Mouse (Mus musculus) myocyte (in vitro differentiated cells): ENCODE measurements around the gene Nr2c2ap. TPM values are rescaled to one million over a fixed set of nuclear protein-coding genes. Genes with fewer than 3 reads are reported as not detected.

Experiments used
- H3K27me3 ChIP-seq: one replicate; pipeline ENCODE4 v1.6.1; 2011; ENCODE audit not compliant: control insufficient read depth, insufficient read depth, insufficient read length
- H3K36me3 ChIP-seq: one replicate; pipeline ENCODE4 v1.6.1; 2011; ENCODE audit not compliant: control insufficient read depth, insufficient read depth
- H3K4me2 ChIP-seq: one replicate; pipeline ENCODE4 v1.6.1; 2011; ENCODE audit warnings: low read depth, control low read depth
- H3K4me3 ChIP-seq: one replicate; pipeline ENCODE4 v1.5.1; 2011; ENCODE audit warnings: mild to moderate bottlenecking, control low read depth, moderate library complexity
- H3K79me2 ChIP-seq: one replicate; pipeline ENCODE4 v1.6.1; 2011; ENCODE audit not compliant: control insufficient read depth, insufficient read depth
- H3ac ChIP-seq: one replicate; pipeline ENCODE4 v1.6.1; 2011; ENCODE audit not compliant: control insufficient read depth, insufficient read length
- CEBPB ChIP-seq: IDR thresholded peaks from 2 replicates; pipeline ENCODE4 v1.6.1; 2011; ENCODE audit warnings: mild to moderate bottlenecking, moderate library complexity; ENCODE audit not compliant: poor library complexity, insufficient read depth, severe bottlenecking
- E2F4 ChIP-seq: IDR thresholded peaks from one replicate; pipeline ENCODE4 v1.6.1; 2011; ENCODE audit warnings: mild to moderate bottlenecking, control low read depth, moderate library complexity; ENCODE audit not compliant: insufficient read depth
- MAX ChIP-seq: IDR thresholded peaks from one replicate; pipeline ENCODE4 v1.6.1; 2011; ENCODE audit warnings: low read depth, mild to moderate bottlenecking, control low read depth
- MYOD1 ChIP-seq, 3 experiments: IDR thresholded peaks; one replicate each; pipeline ENCODE4 v1.6.1; 2011; ENCODE audit warnings: control low read depth in 2 of 3, low read depth in 2 of 3, mild to moderate bottlenecking in 2 of 3, moderate library complexity in 1 of 3; ENCODE audit not compliant: insufficient read length in 2 of 3, control insufficient read depth in 1 of 3
- MYOG ChIP-seq, 3 experiments: IDR thresholded peaks; one replicate each; pipeline ENCODE4 v1.6.1; 2011; ENCODE audit warnings: control low read depth in 2 of 3, low read depth in 2 of 3, mild to moderate bottlenecking in 2 of 3; ENCODE audit not compliant: insufficient read length in 2 of 3, control insufficient read depth in 1 of 3, insufficient read depth in 1 of 3
- POLR2A ChIP-seq: IDR thresholded peaks from one replicate; pipeline ENCODE4 v1.6.1; 2011; ENCODE audit warnings: low read depth, mild to moderate bottlenecking, control low read depth, moderate library complexity; ENCODE audit not compliant: insufficient read length
- POLR2AphosphoS2 ChIP-seq: IDR thresholded peaks from one replicate; pipeline ENCODE4 v1.6.1; 2011; ENCODE audit warnings: low read depth, control low read depth; ENCODE audit not compliant: insufficient read length
- REST ChIP-seq: IDR thresholded peaks from one replicate; pipeline ENCODE4 v1.6.1; 2011; ENCODE audit warnings: mild to moderate bottlenecking, control low read depth, moderate library complexity; ENCODE audit not compliant: insufficient read depth, insufficient read length
- SRF ChIP-seq: IDR thresholded peaks from one replicate; pipeline ENCODE4 v1.6.1; 2011; ENCODE audit warnings: low read depth; ENCODE audit not compliant: control insufficient read depth, insufficient read length
- TCF12 ChIP-seq: IDR thresholded peaks from one replicate; pipeline ENCODE4 v1.6.1; 2011; ENCODE audit warnings: mild to moderate bottlenecking, control low read depth; ENCODE audit not compliant: poor library complexity, insufficient read depth, severe bottlenecking
- TCF3 ChIP-seq: IDR thresholded peaks from one replicate; pipeline ENCODE4 v1.6.1; 2011; ENCODE audit warnings: low read depth, control low read depth; ENCODE audit not compliant: insufficient read length
- USF1 ChIP-seq: IDR thresholded peaks from one replicate; pipeline ENCODE4 v1.6.1; 2011; ENCODE audit warnings: low read depth, mild to moderate bottlenecking, control low read depth, moderate library complexity
- polyA plus RNA-seq: library from polyadenylated mRNA; unstranded; fragments of >200 nt; fragmentation: generic; extraction: Trizol; gene quantifications from one replicate; pipeline ENCODE4 v1.2.1, GENCODE M21; 2012; ENCODE audit warnings: missing spikeins

Nr2c2ap gene
- polyA plus RNA-seq, 1 experiment = 41.3 TPM

GRCm38 (mm10) chr8:70171240-70171639 lies 40.1 kb downstream of the Nr2c2ap start:
- peaks cover 16% of the 10 kb centered on the region for H3K79me2 ChIP-seq
- H3ac ChIP-seq = no peak overlapping the region
- H3K27me3 ChIP-seq = peaks cover 2% of the 10 kb centered on the region
- no peak overlapping the region for H3K4me2 ChIP-seq
- TF ChIP-seq POLR2AphosphoS2 (no peak), MAX (no peak), REST (no peak), USF1 (no peak), TCF12 (no peak), E2F4 (no peak), MYOG (IDR thresholded peaks at IDR 0.05; ENCODE audit: control insufficient read depth in 1 of 3, insufficient read depth in 1 of 3, insufficient read length in 2 of 3, low read depth in 2 of 3) (no peak), TCF3 (no peak), MYOD1 (IDR thresholded peaks at IDR 0.05; ENCODE audit: control insufficient read depth in 1 of 3, insufficient read length in 2 of 3, low read depth in 2 of 3) (no peak), SRF (no peak)
- H3K36me3 ChIP-seq = no peaks in the 10 kb centered on the region
- H3K4me3 ChIP-seq = no peak overlapping the region

- TF ChIP-seq USF1 (no peak), MYOG (IDR thresholded peaks at IDR 0.05; ENCODE audit: control insufficient read depth in 1 of 3, insufficient read depth in 1 of 3, insufficient read length in 2 of 3, low read depth in 2 of 3) (no peak), MYOD1 (IDR thresholded peaks at IDR 0.05; ENCODE audit: control insufficient read depth in 1 of 3, insufficient read length in 2 of 3, low read depth in 2 of 3) (no peak), REST (no peak), TCF12 (no peak), POLR2A (peak; percentile 86), CEBPB (no peak), E2F4 (no peak), POLR2AphosphoS2 (peak; percentile 78), MAX (no peak), SRF (peak; percentile 89), TCF3 (no peak)
- Histone ChIP-seq H3K79me2 (peaks cover 16% of the 10 kb centered on the region), H3K4me2 (peak within 1 kb of the TSS; percentile 79)
Measured at GRCm38 (mm10) chr8:70172043-70172681, 41.0 kb downstream of the Nr2c2ap start, which contains the start of gene Tmem161a. Gene Tmem161a (plus strand): TSS chr8:70172356.

DNA sequence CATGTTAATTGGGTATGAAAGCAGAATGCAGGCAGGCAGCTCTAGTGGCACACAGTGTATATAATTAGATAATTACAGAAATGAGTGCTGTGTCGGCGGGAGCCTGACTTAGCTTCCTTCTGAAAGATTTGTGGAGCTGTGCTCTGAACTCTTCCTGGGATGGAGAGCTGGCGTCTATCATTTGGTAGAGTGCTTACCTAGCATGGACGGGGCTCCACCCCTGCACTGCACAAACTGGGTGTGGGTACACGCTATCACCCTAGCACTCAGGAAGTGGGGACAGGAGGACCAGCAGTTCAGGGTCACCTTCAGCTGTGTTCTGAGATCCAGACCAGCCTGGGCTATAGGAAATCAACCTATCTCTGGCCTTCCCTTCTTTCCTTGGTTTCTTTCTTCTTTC lies 42.2 kb downstream of the Nr2c2ap start:
- TF ChIP-seq POLR2AphosphoS2 = no peak
- TF ChIP-seq MYOG (IDR thresholded peaks at IDR 0.05; ENCODE audit: control insufficient read depth in 1 of 3, insufficient read depth in 1 of 3, insufficient read length in 2 of 3, low read depth in 2 of 3) = no peak
- no peak for TF ChIP-seq POLR2A
- no peak for TF ChIP-seq MYOD1 (IDR thresholded peaks at IDR 0.05; ENCODE audit: control insufficient read depth in 1 of 3, insufficient read length in 2 of 3, low read depth in 2 of 3)
- TF ChIP-seq CEBPB = no peak
- no peak for TF ChIP-seq TCF3
- TF ChIP-seq SRF = no peak
- no peak for TF ChIP-seq USF1
- no peak for TF ChIP-seq E2F4
- no peak for TF ChIP-seq MAX
- TF ChIP-seq REST = no peak
- no peak for TF ChIP-seq TCF12
- peak overlapping the region; percentile 79 for H3K4me2 ChIP-seq
- no peak overlapping the region for H3ac ChIP-seq
- peaks cover 16% of the 10 kb centered on the region for H3K79me2 ChIP-seq
- H3K4me3 ChIP-seq = peak overlapping the region; percentile 49
- no peaks in the 10 kb centered on the region for H3K36me3 ChIP-seq
- no peaks in the 10 kb centered on the region for H3K27me3 ChIP-seq

More at GRCm38 (mm10) chr8:70172043-70172681, 41.0 kb downstream of the Nr2c2ap start, which contains the start of gene Tmem161a:
- Histone ChIP-seq H3K4me3 (peak within 1 kb of the TSS; percentile 49), H3K27me3 (no peaks in the 10 kb centered on the region), H3K36me3 (no peaks in the 10 kb centered on the region), H3ac (peak within 1 kb of the TSS; percentile 27)

GRCm38 (mm10) chr8:70174079-70174478 lies 42.9 kb downstream of the Nr2c2ap start:
- no peak overlapping the region for H3ac ChIP-seq
- H3K4me3 ChIP-seq = no peak overlapping the region
- H3K4me2 ChIP-seq = peak overlapping the region; percentile 9
- no peaks in the 10 kb centered on the region for H3K27me3 ChIP-seq
- no peaks in the 10 kb centered on the region for H3K36me3 ChIP-seq
- peaks cover 16% of the 10 kb centered on the region for H3K79me2 ChIP-seq
- no peak for TF ChIP-seq CEBPB
- TF ChIP-seq MYOD1 (IDR thresholded peaks at IDR 0.05; ENCODE audit: control insufficient read depth in 1 of 3, insufficient read length in 2 of 3, low read depth in 2 of 3) = peak in 1 of 3 experiments; percentile 32
